Mouse (Mus musculus) CH12.LX (cell line): ENCODE measurements around the gene Dlgap1. TPM values are rescaled to one million over a fixed set of nuclear protein-coding genes. Genes with fewer than 3 reads are reported as not detected.
A peak's percentile ranks its signal among the peaks of the same experiment; 100 is the strongest.

Experiments used
- DNase-seq: peaks from one replicate; pipeline ENCODE4 v3.0.0-alpha.2; 2013; ENCODE audit errors: extremely low read depth
- H3K27ac ChIP-seq: 2 replicates; pipeline ENCODE4 v1.5.1; 2012; ENCODE audit warnings: low read depth, mild to moderate bottlenecking, control low read depth, moderate library complexity; ENCODE audit not compliant: insufficient read depth
- H3K27me3 ChIP-seq: replicated peaks from 2 replicates; pipeline ENCODE3; 2012; ENCODE audit warnings: inconsistent platforms
- H3K36me3 ChIP-seq, 2 experiments: replicated peaks in 1 of 2; 2 replicates each; pipeline versions ENCODE3 to v1.6.1; 2012; ENCODE audit warnings: inconsistent platforms in 1 of 2, low read length in 1 of 2, mild to moderate bottlenecking in 1 of 2, mixed read lengths in 1 of 2, moderate library complexity in 1 of 2; ENCODE audit not compliant: control insufficient read depth in 1 of 2, insufficient read depth in 1 of 2
- H3K4me1 ChIP-seq, 2 experiments: 2 replicates each; pipeline ENCODE4 v1.6.1; 2012; ENCODE audit warnings: inconsistent platforms in 1 of 2, moderate library complexity in 1 of 2; ENCODE audit not compliant: insufficient read depth in 2 of 2, control insufficient read depth in 1 of 2
- H3K4me2 ChIP-seq: 2 replicates; pipeline ENCODE4 v1.6.1; 2012; ENCODE audit warnings: low read depth, mild to moderate bottlenecking, control low read depth; ENCODE audit not compliant: poor library complexity, insufficient read depth, severe bottlenecking
- H3K4me3 ChIP-seq, 3 experiments: fragments of 150-350 bp in 1 of 3; sonication (generic) in 1 of 3; replicated peaks in 1 of 3; 2 replicates each; pipeline versions ENCODE3 to v1.5.1; 2011 to 2012; ENCODE audit warnings: low read depth in 2 of 3, low read length in 2 of 3, mild to moderate bottlenecking in 2 of 3, moderate library complexity in 2 of 3, control low read depth in 1 of 3, improper control_type of control experiment in 1 of 3, inconsistent platforms in 1 of 3, mixed read lengths in 1 of 3; ENCODE audit not compliant: poor library complexity in 1 of 3
- H3K79me2 ChIP-seq: replicated peaks from 2 replicates; pipeline ENCODE4 v1.6.1; 2012; ENCODE audit warnings: mild to moderate bottlenecking, moderate library complexity; ENCODE audit not compliant: control insufficient read depth, poor library complexity, insufficient read depth, severe bottlenecking; ENCODE audit errors: extremely low read depth
- H3K9ac ChIP-seq: 2 replicates; pipeline ENCODE4 v1.6.1; 2012; ENCODE audit warnings: low read depth, mild to moderate bottlenecking, control low read depth, moderate library complexity; ENCODE audit not compliant: insufficient read depth
- H3K9me3 ChIP-seq: replicated peaks from 2 replicates; pipeline ENCODE3; 2012; ENCODE audit warnings: low read length, inconsistent platforms, mixed read lengths
- BHLHE40 ChIP-seq: IDR thresholded peaks from 2 replicates; pipeline ENCODE4 v1.6.1; 2011; ENCODE audit warnings: mild to moderate bottlenecking, low read depth, low read length, improper control_type of control experiment
- CHD1 ChIP-seq: IDR thresholded peaks from 2 replicates; pipeline ENCODE4 v1.6.1; 2012; ENCODE audit warnings: low read depth, low read length, improper control_type of control experiment, inconsistent platforms
- CHD2 ChIP-seq: IDR thresholded peaks from 2 replicates; pipeline ENCODE4 v1.6.1; 2011; ENCODE audit warnings: low read length, improper control_type of control experiment
- CTCF ChIP-seq, 2 experiments: IDR thresholded peaks in 1 of 2; conservative IDR thresholded peaks in 1 of 2; 2 replicates each; pipeline ENCODE4 v1.5.1; 2011 to 2012; ENCODE audit warnings: low read depth in 2 of 2, low read length in 2 of 2, improper control_type of control experiment in 1 of 2, inconsistent platforms in 1 of 2, mild to moderate bottlenecking in 1 of 2, moderate library complexity in 1 of 2
- E2F4 ChIP-seq: IDR thresholded peaks from 2 replicates; pipeline ENCODE4 v1.6.1; 2011; ENCODE audit warnings: low read depth, low read length, improper control_type of control experiment; ENCODE audit not compliant: insufficient replicate concordance
- ELF1 ChIP-seq: IDR thresholded peaks from 2 replicates; pipeline ENCODE4 v1.6.1; 2014; ENCODE audit warnings: low read depth, mild to moderate bottlenecking, inconsistent platforms, low read length, improper control_type of control experiment
- EP300 ChIP-seq: IDR thresholded peaks from 2 replicates; pipeline ENCODE4 v1.6.1; 2011; ENCODE audit warnings: low read length, improper control_type of control experiment
- ETS1 ChIP-seq: conservative IDR thresholded peaks from 2 replicates; pipeline ENCODE4 v1.6.1; 2012; ENCODE audit warnings: low read depth, mild to moderate bottlenecking, inconsistent platforms, low read length, improper control_type of control experiment, moderate library complexity
- GABPA ChIP-seq: IDR thresholded peaks from 2 replicates; pipeline ENCODE4 v1.6.1; 2012; ENCODE audit warnings: low read depth, low read length, improper control_type of control experiment, inconsistent platforms; ENCODE audit not compliant: insufficient replicate concordance
- IRF4 ChIP-seq: IDR thresholded peaks from 2 replicates; pipeline ENCODE4 v1.6.1; 2014; ENCODE audit warnings: low read depth, mild to moderate bottlenecking, inconsistent platforms, low read length, improper control_type of control experiment
- JUN ChIP-seq: IDR thresholded peaks from 2 replicates; pipeline ENCODE4 v1.6.1; 2011; ENCODE audit warnings: low read depth, mild to moderate bottlenecking, low read length, improper control_type of control experiment, moderate library complexity; ENCODE audit not compliant: insufficient read depth
- MAFK ChIP-seq: IDR thresholded peaks from 2 replicates; pipeline ENCODE4 v1.6.1; 2011; ENCODE audit warnings: low read length, improper control_type of control experiment; ENCODE audit not compliant: insufficient replicate concordance
- MAX ChIP-seq: IDR thresholded peaks from 2 replicates; pipeline ENCODE4 v1.6.1; 2011; ENCODE audit warnings: low read length, improper control_type of control experiment
- MAZ ChIP-seq: IDR thresholded peaks from 2 replicates; pipeline ENCODE4 v1.6.1; 2012; ENCODE audit warnings: low read depth, mild to moderate bottlenecking, inconsistent platforms, low read length, improper control_type of control experiment, moderate library complexity
- MEF2A ChIP-seq: IDR thresholded peaks from 2 replicates; pipeline ENCODE4 v1.6.1; 2014; ENCODE audit warnings: low read depth, mild to moderate bottlenecking, inconsistent platforms, low read length, improper control_type of control experiment, borderline replicate concordance
- MXI1 ChIP-seq: IDR thresholded peaks from 2 replicates; pipeline ENCODE4 v1.6.1; 2011; ENCODE audit warnings: mild to moderate bottlenecking, low read depth, low read length, improper control_type of control experiment
- MYC ChIP-seq: IDR thresholded peaks from 2 replicates; pipeline ENCODE4 v1.6.1; 2011; ENCODE audit warnings: low read depth, mild to moderate bottlenecking, improper control_type of control experiment, low read length
- NELFE ChIP-seq: IDR thresholded peaks from 2 replicates; pipeline ENCODE4 v1.6.1; 2011; ENCODE audit warnings: low read depth, low read length, improper control_type of control experiment
- NRF1 ChIP-seq: IDR thresholded peaks from 2 replicates; pipeline ENCODE4 v1.6.1; 2014; ENCODE audit warnings: low read depth, mild to moderate bottlenecking, inconsistent platforms, low read length, improper control_type of control experiment, moderate library complexity
- PAX5 ChIP-seq: IDR thresholded peaks from 2 replicates; pipeline ENCODE4 v1.6.1; 2012; ENCODE audit warnings: low read length, inconsistent platforms, mixed read lengths
- POLR2A ChIP-seq: IDR thresholded peaks from 2 replicates; pipeline ENCODE4 v1.6.1; 2011; ENCODE audit warnings: low read depth, mild to moderate bottlenecking, improper control_type of control experiment, low read length
- POLR2AphosphoS2 ChIP-seq: IDR thresholded peaks from 2 replicates; pipeline ENCODE4 v1.6.1; 2011; ENCODE audit warnings: low read depth, low read length, improper control_type of control experiment
- RAD21 ChIP-seq: IDR thresholded peaks from 2 replicates; pipeline ENCODE4 v1.6.1; 2011; ENCODE audit warnings: low read depth, mild to moderate bottlenecking, low read length, improper control_type of control experiment, moderate library complexity
- RCOR1 ChIP-seq: conservative IDR thresholded peaks from 2 replicates; pipeline ENCODE4 v1.6.1; 2012; ENCODE audit warnings: low read depth, mild to moderate bottlenecking, inconsistent platforms, low read length, improper control_type of control experiment
- SIN3A ChIP-seq: IDR thresholded peaks from 2 replicates; pipeline ENCODE4 v1.6.1; 2012; ENCODE audit warnings: low read length, improper control_type of control experiment, inconsistent platforms
- SMC3 ChIP-seq: IDR thresholded peaks from 2 replicates; pipeline ENCODE4 v1.6.1; 2011; ENCODE audit warnings: low read depth, low read length, improper control_type of control experiment
- TBP ChIP-seq: conservative IDR thresholded peaks from 2 replicates; pipeline ENCODE4 v1.6.1; 2011; ENCODE audit warnings: low read depth, low read length, improper control_type of control experiment
- TCF12 ChIP-seq: IDR thresholded peaks from 2 replicates; pipeline ENCODE4 v1.6.1; 2014; ENCODE audit warnings: low read depth, mild to moderate bottlenecking, inconsistent platforms, low read length, improper control_type of control experiment
- ZC3H11A ChIP-seq: IDR thresholded peaks from 2 replicates; pipeline ENCODE4 v1.6.1; 2012; ENCODE audit warnings: low read depth, mild to moderate bottlenecking, inconsistent platforms, low read length, improper control_type of control experiment
- ZKSCAN1 ChIP-seq: IDR thresholded peaks from 2 replicates; pipeline ENCODE4 v1.6.1; 2012; ENCODE audit warnings: low read depth, inconsistent platforms, low read length, improper control_type of control experiment, borderline replicate concordance
- ZMIZ1 ChIP-seq: IDR thresholded peaks from 2 replicates; pipeline ENCODE4 v1.6.1; 2012; ENCODE audit warnings: low read depth, mild to moderate bottlenecking, inconsistent platforms, low read length, improper control_type of control experiment
- ZNF384 ChIP-seq: IDR thresholded peaks from 2 replicates; pipeline ENCODE4 v1.6.1; 2012; ENCODE audit warnings: low read depth, low read length, improper control_type of control experiment, inconsistent platforms
- dilution Hi-C: fragments of 300-500 bp; cut with MboI; formaldehyde crosslinking; loops from 2 replicates; pipeline ENCODE4 v1.14.3; 2020; ENCODE audit warnings: low sequenced_read_pairs; ENCODE audit not compliant: extremely low pct_unique_long_range_greater_than_20kb, extremely low pct_ligation_motif_present
- in situ Hi-C: fragments of 300-500 bp; cut with MboI; formaldehyde crosslinking; loops from 3 replicates; pipeline ENCODE4 v1.14.3; 2019; ENCODE audit warnings: low sequenced_read_pairs, low pct_ligation_motif_present, low pct_unique_long_range_greater_than_20kb, mixed read lengths
- polyA plus RNA-seq: library from polyadenylated mRNA; unstranded; fragments of >175 nt; gene quantifications from 2 replicates; pipeline ENCODE4 v1.2.1, GENCODE M21; 2012; ENCODE audit warnings: low read depth; ENCODE audit not compliant: insufficient read length
- total RNA-seq, 2 experiments: library from RNA; depleted of rRNA; stranded (reverse); fragments of 300-350 nt in 1 of 2; fragments of >200 nt in 1 of 2; gene quantifications; 2 replicates each; pipeline ENCODE4 v1.2.3; 2012 to 2014

The Dlgap1 gene
- total and polyA plus RNA-seq, 3 experiments, result 0.51 to 2.7 (median 1.2) TPM

- no peak for TF ChIP-seq CHD2
- TF ChIP-seq MAX, result peak; percentile 53; the same call in 1 of the 2 replicates
- no peak for TF ChIP-seq TBP
- TF ChIP-seq SIN3A, result no peak
- TF ChIP-seq POLR2AphosphoS2, result no peak; the same call in 1 of the 2 replicates
- TF ChIP-seq MXI1, result peak; percentile 92; the same call in 1 of the 2 replicates
- TF ChIP-seq MEF2A, result no peak
- TF ChIP-seq ZNF384, result peak; percentile 49; the same call in 1 of the 2 replicates
Observed at GRCm38 (mm10) chr17:70850233-70850995, 881.5 kb downstream of the Dlgap1 start (continued).

- H3K9me3 ChIP-seq, result no peaks in the 10 kb centered on the region
- peaks cover 69% of the 10 kb centered on the region for H3K79me2 ChIP-seq
- H3K4me1 ChIP-seq, result peaks cover 0 to 12% of the 10 kb centered on the region in 2 experiments; a peak in 3 of 4 replicates
- no peaks in the 10 kb centered on the region for H3K27me3 ChIP-seq
- H3K4me3 ChIP-seq, result peak overlapping the region; percentile 83 to 94 (median 93)
- peak overlapping the region; percentile 98 for H3K9ac ChIP-seq
- peaks cover 1 to 20% of the 10 kb centered on the region in 2 experiments for H3K36me3 ChIP-seq
- in situ Hi-C loops, result loop anchor here (5.0 kb wide), 1 partner anchor 61 kb away; no protein-coding TSS in a partner anchor
- H3K27ac ChIP-seq, result peak overlapping the region; percentile 94
- dilution Hi-C loops, result no loop called here
- DNase-seq, result peak; percentile 92
- peak overlapping the region; percentile 55 for H3K4me2 ChIP-seq
- TF ChIP-seq ZC3H11A, result no peak
- 0 out of 2 replicates have a peak, but pooled peaks have one; percentile 57 for TF ChIP-seq RCOR1
- peak; percentile 66; the same call in 1 of the 2 replicates for TF ChIP-seq MAFK
- TF ChIP-seq SMC3, result no peak; the same call in 1 of the 2 replicates
- peak; percentile 99 for TF ChIP-seq MYC
- TF ChIP-seq EP300, result peak; percentile 31; the same call in 1 of the 2 replicates
- TF ChIP-seq JUN, result 0 out of 2 replicates have a peak, but pooled peaks have one; percentile 21
- TF ChIP-seq ZMIZ1, result peak; percentile 87
- peak; percentile 89 for TF ChIP-seq BHLHE40
- TF ChIP-seq RAD21, result no peak
- TF ChIP-seq SIN3A, result peak; percentile 93; the same call in 1 of the 2 replicates
- TF ChIP-seq GABPA, result no peak
- peak; percentile 87 for TF ChIP-seq TBP
- TF ChIP-seq CHD2, result peak; percentile 92
- TF ChIP-seq POLR2A, result peak; percentile 83
- no peak for TF ChIP-seq CTCF (conservative IDR thresholded peaks at IDR 0.05 in 1 of 2, IDR thresholded peaks at IDR 0.05 in 1 of 2; ENCODE audit: low read depth in 2 of 2, low read length in 2 of 2)
- TF ChIP-seq CHD1, result peak; percentile 65; the same call in 1 of the 2 replicates
- TF ChIP-seq MAZ, result peak; percentile 67; the same call in 1 of the 2 replicates
- peak; percentile 88 for TF ChIP-seq IRF4
- 0 out of 2 replicates have a peak, but pooled peaks have one; percentile 40 for TF ChIP-seq E2F4
- TF ChIP-seq MEF2A, result peak; percentile 82
- TF ChIP-seq MXI1, result peak; percentile 99
- TF ChIP-seq PAX5, result no peak
- TF ChIP-seq ELF1, result peak; percentile 72
- peak; percentile 90 for TF ChIP-seq ETS1
- TF ChIP-seq ZKSCAN1, result no peak
- TF ChIP-seq NRF1, result no peak; the same call in 1 of the 2 replicates
- peak; percentile 82 for TF ChIP-seq NELFE
- peak; percentile 76 for TF ChIP-seq TCF12
Observed at GRCm38 (mm10) chr17:70850996-70851991, 882.4 kb downstream of the Dlgap1 start.
